Mouse (Mus musculus) midbrain, embryonic 10.5 days (tissue): Measurements from ENCODE around the gene Ttll8. TPM values are rescaled to one million over a fixed set of nuclear protein-coding genes. Genes with fewer than 3 reads are reported as not detected.

ENCODE experiments used
- DNase-seq: peaks from one replicate; pipeline ENCODE4 v3.0.0-alpha.2; 2017; ENCODE audit warnings: low spot score
- H3K27ac ChIP-seq: fragments of 300-500 bp; sonication (generic); replicated peaks from 2 replicates; pipeline ENCODE4 v1.5.1; 2016; ENCODE audit warnings: mild to moderate bottlenecking
- H3K27me3 ChIP-seq: fragments of 300-500 bp; sonication (generic); 2 replicates; pipeline ENCODE4 v1.6.1; 2016; ENCODE audit warnings: low read depth, mild to moderate bottlenecking; ENCODE audit not compliant: poor library complexity, severe bottlenecking
- H3K36me3 ChIP-seq: fragments of 300-500 bp; sonication (generic); 2 replicates; pipeline ENCODE4 v1.6.1; 2016; ENCODE audit warnings: mild to moderate bottlenecking, moderate library complexity
- H3K4me1 ChIP-seq: fragments of 300-500 bp; sonication (generic); 2 replicates; pipeline ENCODE4 v1.6.1; 2016
- H3K4me3 ChIP-seq: fragments of 300-500 bp; sonication (generic); 2 replicates; pipeline ENCODE4 v1.5.1; 2016; ENCODE audit warnings: mild to moderate bottlenecking, moderate library complexity
- H3K9me3 ChIP-seq: fragments of 300-500 bp; sonication (generic); replicated peaks from 2 replicates; pipeline ENCODE4 v1.6.1; 2016; ENCODE audit warnings: mild to moderate bottlenecking
- WGBS: fragments of 180-500 bp; shearing (Covaris S2); methylation state at CpG from one replicate; pipeline ENCODE4 v1.1.7; 2016; 5-methylcytosine and 5-hydroxymethylcytosine counted together
- polyA plus RNA-seq: library from polyadenylated mRNA; unstranded; fragments of >200 nt; fragmentation: Nextera tagmentation; extraction: Ambion mirVana; gene quantifications from 2 replicates; pipeline ENCODE4 v1.2.1, GENCODE M21; 2016

Ttll8 gene
- polyA plus RNA-seq, 1 experiment from 2014 or later = not detected

- Histone ChIP-seq H3K4me3 (no peak overlapping the region), H3K4me1 (no peaks in the 10 kb centered on the region), H3K27me3 (no peaks in the 10 kb centered on the region), H3K27ac (no peak overlapping the region), H3K9me3 (no peaks in the 10 kb centered on the region), H3K36me3 (no peaks in the 10 kb centered on the region)
- DNase-seq = no peak
- 94% methylated on average over 8 of the region's 8 CpGs for WGBS
These were observed 37.1 kb downstream of the Ttll8 start for GRCm38 (mm10) chr15:88917126-88917525.

DNA sequence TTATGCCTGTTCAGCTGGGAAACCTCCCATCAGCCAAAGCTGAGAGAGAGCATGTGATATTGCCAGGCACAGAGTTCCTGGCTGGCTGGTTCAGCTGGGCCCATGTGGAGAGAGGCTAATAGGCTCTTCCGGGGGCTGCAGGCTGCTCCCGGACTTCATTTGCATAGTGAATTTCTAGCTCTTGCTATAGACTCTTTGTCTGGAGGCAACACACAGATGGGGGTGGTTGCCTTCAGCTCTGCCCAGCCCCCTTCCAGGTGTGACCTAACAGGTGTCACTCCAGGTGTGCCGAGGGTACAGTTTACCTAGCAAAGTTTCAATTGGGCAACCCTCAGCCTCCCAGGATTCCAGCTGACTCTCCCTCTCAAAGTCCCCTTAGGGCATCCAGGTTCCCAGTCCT lies 37.9 kb downstream of the Ttll8 start:
- H3K4me3 ChIP-seq = no peak overlapping the region
- no peaks in the 10 kb centered on the region for H3K9me3 ChIP-seq
- no peaks in the 10 kb centered on the region for H3K4me1 ChIP-seq
- no peaks in the 10 kb centered on the region for H3K27me3 ChIP-seq
- no peak for DNase-seq
- WGBS = 59% methylated on average over 3 of the region's 3 CpGs
- no peaks in the 10 kb centered on the region for H3K36me3 ChIP-seq
- H3K27ac ChIP-seq = no peak overlapping the region

GRCm38 (mm10) chr15:88915046-88915445 lies 39.2 kb downstream of the Ttll8 start:
- H3K9me3 ChIP-seq = no peaks in the 10 kb centered on the region
- no peaks in the 10 kb centered on the region for H3K27me3 ChIP-seq
- no peaks in the 10 kb centered on the region for H3K4me1 ChIP-seq
- no peak for DNase-seq
- H3K4me3 ChIP-seq = no peak overlapping the region
- no peaks in the 10 kb centered on the region for H3K36me3 ChIP-seq
- H3K27ac ChIP-seq = no peak overlapping the region
- WGBS = 92% methylated on average over 7 of the region's 7 CpGs

- WGBS = 65% methylated on average over 4 of the region's 4 CpGs
These were observed 47.9 kb downstream of the Ttll8 start for GRCm38 (mm10) chr15:88906347-88906746.

DNA sequence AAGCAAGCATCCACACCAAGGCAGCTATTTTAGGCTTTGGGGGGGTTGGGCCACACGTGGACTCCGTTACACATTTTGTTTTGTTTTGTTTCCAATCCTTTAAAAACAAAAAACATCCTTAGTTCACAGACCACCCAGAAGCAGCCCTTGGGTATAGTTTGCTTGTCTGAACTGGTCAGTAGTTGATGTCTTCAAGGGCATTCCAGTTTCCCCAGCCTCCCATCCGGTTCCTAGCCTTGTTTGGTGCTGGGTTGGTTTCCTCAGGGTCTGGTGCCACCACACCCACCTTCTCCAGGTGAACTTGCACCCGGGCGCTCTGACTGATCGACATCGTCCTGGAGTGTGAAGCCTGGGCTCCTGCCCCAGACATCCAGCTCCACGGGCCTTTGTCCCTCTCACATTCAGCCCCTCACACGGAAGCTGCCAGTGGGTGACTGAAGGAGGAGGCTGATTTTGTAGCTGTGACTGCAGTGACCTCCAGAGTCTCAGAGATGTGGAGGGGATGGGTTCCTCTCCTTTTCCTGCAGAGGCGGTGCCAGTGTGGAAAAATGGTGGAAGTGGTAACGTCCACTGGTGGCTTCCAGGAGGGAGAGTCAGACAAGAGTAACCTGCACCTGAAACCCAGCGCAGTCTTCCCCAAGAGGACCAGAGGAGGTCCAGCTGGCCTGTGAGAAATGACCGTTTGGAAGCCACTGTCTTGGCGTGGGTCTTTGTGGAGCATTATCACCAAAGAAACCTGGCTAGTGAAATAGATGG lies 50.0 kb downstream of the Ttll8 start:
- Histone ChIP-seq H3K4me3 (no peak overlapping the region), H3K27ac (no peak overlapping the region), H3K9me3 (no peaks in the 10 kb centered on the region), H3K27me3 (no peaks in the 10 kb centered on the region), H3K36me3 (no peaks in the 10 kb centered on the region), H3K4me1 (no peaks in the 10 kb centered on the region)
- WGBS = 84% methylated on average over 14 of the region's 14 CpGs
- no peak for DNase-seq

More at GRCm38 (mm10) chr15:88906347-88906746, 47.9 kb downstream of the Ttll8 start:
- no peak overlapping the region for H3K4me3 ChIP-seq
- no peaks in the 10 kb centered on the region for H3K9me3 ChIP-seq
- H3K4me1 ChIP-seq = no peaks in the 10 kb centered on the region
- no peak overlapping the region for H3K27ac ChIP-seq
- no peaks in the 10 kb centered on the region for H3K36me3 ChIP-seq
- DNase-seq = no peak
- H3K27me3 ChIP-seq = no peaks in the 10 kb centered on the region

DNA sequence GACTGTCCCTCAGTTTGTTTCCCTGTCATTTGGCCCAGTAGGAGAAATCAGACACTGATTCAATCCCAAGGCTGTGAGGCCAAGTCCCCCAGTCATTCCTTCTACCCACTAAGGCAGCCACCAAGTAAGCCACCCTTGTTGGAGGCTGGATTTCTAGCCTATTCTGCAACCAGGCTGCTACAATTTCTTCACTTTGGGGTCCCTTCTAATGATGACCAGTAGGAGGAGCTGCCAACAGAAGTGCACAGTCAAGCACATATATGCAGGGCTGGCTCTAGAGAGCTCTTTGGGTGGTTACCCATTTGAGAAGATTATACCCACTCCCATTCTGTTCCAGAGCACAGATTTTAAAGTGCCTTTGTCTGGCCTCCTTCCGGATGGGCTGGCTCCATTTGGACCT lies 51.1 kb downstream of the Ttll8 start:
- H3K27ac ChIP-seq = no peak overlapping the region
- WGBS = 91% methylated on average over 1 of the region's 1 CpGs
- no peaks in the 10 kb centered on the region for H3K36me3 ChIP-seq
- DNase-seq = no peak
- no peaks in the 10 kb centered on the region for H3K27me3 ChIP-seq
- H3K4me1 ChIP-seq = no peaks in the 10 kb centered on the region
- no peaks in the 10 kb centered on the region for H3K9me3 ChIP-seq
- no peak overlapping the region for H3K4me3 ChIP-seq

DNA sequence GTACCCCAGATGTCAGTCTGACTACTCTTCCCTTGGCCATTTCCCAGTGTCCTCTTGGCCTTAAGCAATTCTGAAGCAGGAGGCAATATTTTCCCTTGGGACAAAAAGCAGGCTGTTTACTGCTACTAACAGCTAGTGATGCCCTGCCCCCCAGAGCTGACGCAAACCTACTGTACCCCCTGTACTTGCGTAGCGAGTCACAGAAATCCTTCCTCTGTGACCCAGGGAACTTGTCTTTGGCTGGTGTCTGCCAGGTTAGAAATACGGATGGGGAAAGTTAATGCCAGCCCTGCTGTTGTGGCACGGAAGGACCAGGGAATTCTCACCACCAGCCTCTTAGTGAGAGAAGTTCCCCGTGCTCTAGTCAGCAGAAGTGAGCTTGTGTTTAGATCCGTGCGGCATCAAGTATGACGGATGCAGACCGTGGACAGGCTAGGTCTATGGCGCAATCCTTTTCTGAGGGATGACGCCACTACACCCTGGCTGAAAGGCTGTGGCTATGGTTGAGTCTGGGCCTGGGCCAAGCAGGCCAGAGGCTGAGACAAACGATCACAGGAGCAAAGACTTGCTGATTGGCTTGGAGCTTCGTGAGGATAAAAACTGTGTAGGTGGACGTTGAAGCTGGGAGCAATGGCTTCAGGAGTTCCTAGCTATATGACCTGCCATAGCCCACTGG lies 51.9 kb downstream of the Ttll8 start:
- Histone ChIP-seq H3K27ac (no peak overlapping the region), H3K36me3 (no peaks in the 10 kb centered on the region), H3K4me1 (no peaks in the 10 kb centered on the region), H3K9me3 (no peaks in the 10 kb centered on the region), H3K27me3 (no peaks in the 10 kb centered on the region), H3K4me3 (no peak overlapping the region)
- 93% methylated on average over 15 of the region's 15 CpGs for WGBS
- no peak for DNase-seq

GRCm38 (mm10) chr15:88896341-88896980 lies 57.8 kb downstream of the Ttll8 start:
- Histone ChIP-seq H3K4me3 (no peak overlapping the region), H3K27ac (no peak overlapping the region), H3K36me3 (no peaks in the 10 kb centered on the region), H3K4me1 (peaks cover 4% of the 10 kb centered on the region; the same call in 1 of the 2 replicates), H3K27me3 (peaks cover 10% of the 10 kb centered on the region), H3K9me3 (no peaks in the 10 kb centered on the region)
- DNase-seq = no peak
- 87% methylated on average over 10 of the region's 10 CpGs for WGBS

DNA sequence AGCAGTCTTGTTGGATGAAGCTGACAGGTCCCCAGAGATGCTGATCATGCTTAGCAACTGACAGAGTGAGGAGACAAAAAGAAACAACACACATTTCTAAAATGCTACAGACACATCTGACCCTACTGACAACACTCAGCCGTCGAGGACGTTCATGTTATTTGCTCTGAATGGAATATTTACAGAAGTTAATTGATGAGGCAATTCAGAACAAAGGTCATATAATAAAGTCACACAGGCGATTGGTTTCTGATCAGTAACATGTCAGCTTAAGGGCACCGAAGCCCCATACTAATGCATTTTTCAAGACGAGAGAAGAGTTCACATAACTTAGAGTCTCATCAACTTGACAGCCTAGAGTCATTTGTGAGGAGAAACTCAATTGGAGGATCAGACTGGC lies 58.3 kb downstream of the Ttll8 start:
- Histone ChIP-seq H3K36me3 (no peaks in the 10 kb centered on the region), H3K9me3 (no peaks in the 10 kb centered on the region), H3K4me1 (peaks cover 10% of the 10 kb centered on the region), H3K27ac (no peak overlapping the region), H3K4me3 (no peak overlapping the region), H3K27me3 (peaks cover 16% of the 10 kb centered on the region)
- no peak for DNase-seq
- 92% methylated on average over 6 of the region's 6 CpGs for WGBS

GRCm38 (mm10) chr15:88895119-88895518 lies 59.1 kb downstream of the Ttll8 start:
- no peak for DNase-seq
- H3K27ac ChIP-seq = no peak overlapping the region
- no peaks in the 10 kb centered on the region for H3K36me3 ChIP-seq
- H3K27me3 ChIP-seq = peaks cover 24% of the 10 kb centered on the region
- no peak overlapping the region for H3K4me3 ChIP-seq
- no peaks in the 10 kb centered on the region for H3K9me3 ChIP-seq
- whole genome bisulfite sequencing = 67% methylated on average over 7 of the region's 7 CpGs
- peaks cover 18% of the 10 kb centered on the region for H3K4me1 ChIP-seq

DNA sequence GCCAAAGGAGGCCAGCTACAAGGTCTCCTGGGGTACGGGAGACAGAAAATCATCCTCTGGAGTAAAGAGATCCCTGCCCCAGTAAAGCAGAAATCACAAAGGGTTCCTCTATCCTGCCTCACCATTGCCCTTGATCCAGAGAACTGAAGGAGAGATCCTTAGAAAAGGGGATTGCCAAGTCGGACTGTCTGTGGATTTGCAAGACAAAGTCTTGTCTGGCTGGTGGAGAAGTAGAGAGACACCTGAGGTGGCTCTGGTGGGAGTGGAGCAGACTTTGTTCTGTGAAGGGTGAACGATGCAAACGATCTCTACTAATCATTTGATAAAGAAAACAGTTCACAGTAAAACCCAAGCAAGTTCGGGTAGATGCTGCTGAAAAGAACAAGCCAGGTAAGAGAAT lies 61.3 kb downstream of the Ttll8 start:
- H3K36me3 ChIP-seq = no peaks in the 10 kb centered on the region
- H3K27ac ChIP-seq = no peak overlapping the region
- no peak overlapping the region for H3K4me3 ChIP-seq
- no peak for DNase-seq
- 79% methylated on average over 5 of the region's 5 CpGs for WGBS
- no peaks in the 10 kb centered on the region for H3K9me3 ChIP-seq
- peaks cover 22% of the 10 kb centered on the region for H3K4me1 ChIP-seq
- H3K27me3 ChIP-seq = peaks cover 38% of the 10 kb centered on the region

DNA sequence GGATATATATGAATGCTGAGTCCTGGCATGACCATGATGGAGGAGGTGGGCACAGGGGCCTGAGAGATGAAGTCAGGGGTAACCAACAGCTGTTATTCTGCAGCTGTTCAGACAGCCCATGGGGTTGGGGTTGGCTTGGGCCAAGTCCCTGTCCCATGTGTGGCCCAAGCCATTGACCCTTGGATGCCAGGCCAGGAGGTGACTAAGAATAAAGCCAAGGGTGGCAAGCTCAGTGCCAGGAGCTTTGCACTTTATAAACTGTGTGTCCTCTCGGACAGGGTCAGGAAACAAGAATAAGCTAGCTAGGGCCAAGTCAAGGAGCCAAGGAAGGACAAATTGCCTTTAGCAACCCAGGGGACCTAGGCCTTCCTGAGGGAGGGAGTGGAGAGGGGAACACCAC lies 62.0 kb downstream of the Ttll8 start:
- H3K27me3 ChIP-seq = peaks cover 38% of the 10 kb centered on the region
- 80% methylated on average over 1 of the region's 1 CpGs for WGBS
- H3K4me1 ChIP-seq = peaks cover 22% of the 10 kb centered on the region
- no peak for DNase-seq
- no peaks in the 10 kb centered on the region for H3K36me3 ChIP-seq
- no peaks in the 10 kb centered on the region for H3K9me3 ChIP-seq
- H3K4me3 ChIP-seq = no peak overlapping the region
- H3K27ac ChIP-seq = no peak overlapping the region

GRCm38 (mm10) chr15:88891676-88892040 lies 62.6 kb downstream of the Ttll8 start:
- Histone ChIP-seq H3K27me3 (peaks cover 38% of the 10 kb centered on the region), H3K27ac (no peak overlapping the region), H3K4me1 (peaks cover 22% of the 10 kb centered on the region), H3K36me3 (no peaks in the 10 kb centered on the region), H3K9me3 (no peaks in the 10 kb centered on the region), H3K4me3 (peak overlapping the region; percentile 62)
- 66% methylated on average over 8 of the region's 8 CpGs for WGBS
- DNase-seq = no peak
